Mouse (Mus musculus): ENCODE measurements around the gene Ube2c.

The Ube2c gene

GRCm38 (mm10) chr2:164790451-164790850 lies 20.8 kb downstream of the Ube2c start:
- peak; percentile 87 for DNase-seq

GRCm38 (mm10) chr2:164791841-164792261 lies 22.2 kb downstream of the Ube2c start:
- no peak for DNase-seq

- DNase-seq, result no peak
Observed at GRCm38 (mm10) chr2:164792400-164793190, 22.9 kb downstream of the Ube2c start.

- DNase-seq, result peak; percentile 79
Observed at GRCm38 (mm10) chr2:164793236-164793635, 23.5 kb downstream of the Ube2c start.

- peak; percentile 38 for DNase-seq
Observed at GRCm38 (mm10) chr2:164793772-164794171, 24.1 kb downstream of the Ube2c start.

GRCm38 (mm10) chr2:164794293-164794692 lies 24.6 kb downstream of the Ube2c start:
- DNase-seq, result peak; percentile 95

- DNase-seq, result no peak
Observed at GRCm38 (mm10) chr2:164795868-164796267, 26.2 kb downstream of the Ube2c start.

GRCm38 (mm10) chr2:164798554-164798953 lies 28.9 kb downstream of the Ube2c start:
- DNase-seq, result peak; percentile 44

- no peak for DNase-seq
Observed at GRCm38 (mm10) chr2:164800252-164801004, 30.7 kb downstream of the Ube2c start.

- DNase-seq, result no peak
Observed at GRCm38 (mm10) chr2:164803201-164803920, 33.7 kb downstream of the Ube2c start.

- no peak for DNase-seq
Observed at GRCm38 (mm10) chr2:164803921-164804313, 34.2 kb downstream of the Ube2c start.

- peak; percentile 100 for DNase-seq
Observed at GRCm38 (mm10) chr2:164804533-164805331, 35.0 kb downstream of the Ube2c start, which contains the start of the genes Acot8 and Zswim3. TSS of gene Acot8 (minus strand) at chr2:164804882. TSS of gene Zswim3 (plus strand) at chr2:164805098.

- DNase-seq, result no peak
Observed at GRCm38 (mm10) chr2:164805332-164805718, 35.6 kb downstream of the Ube2c start.

- no peak for DNase-seq
Observed at GRCm38 (mm10) chr2:164806614-164807013, 36.9 kb downstream of the Ube2c start.

GRCm38 (mm10) chr2:164813557-164813956 lies 43.9 kb downstream of the Ube2c start:
- DNase-seq, result no peak

- no peak for DNase-seq
Observed at GRCm38 (mm10) chr2:164815348-164815747, 45.6 kb downstream of the Ube2c start.

GRCm38 (mm10) chr2:164815821-164816220 lies 46.1 kb downstream of the Ube2c start:
- no peak for DNase-seq

GRCm38 (mm10) chr2:164817206-164817605 lies 47.5 kb downstream of the Ube2c start:
- no peak for DNase-seq

- DNase-seq, result peak; percentile 37
Observed at GRCm38 (mm10) chr2:164817703-164818102, 48.0 kb downstream of the Ube2c start.

GRCm38 (mm10) chr2:164821060-164821459 lies 51.4 kb downstream of the Ube2c start:
- DNase-seq, result no peak

- peak; percentile 100 for DNase-seq
Observed at GRCm38 (mm10) chr2:164822636-164823165, 53.0 kb downstream of the Ube2c start, which contains the start of gene Zswim1. TSS of gene Zswim1 (plus strand) at chr2:164822686.

- peak; percentile 38 for DNase-seq
Observed at GRCm38 (mm10) chr2:164823181-164823585, 53.5 kb downstream of the Ube2c start.

Measured in lung, postnatal 36 days (tissue).